Mouse (Mus musculus): ENCODE results near the gene Met.

Gene Met

GRCm38 (mm10) chr6:17463434-17464280, at the start of gene Met:
TSS of gene Met (plus strand) at chr6:17463800.
- in situ Hi-C loops (cut with MboI; ENCODE audit: unreplicated experiment in 2 of 2) = no loop called here

GRCm38 (mm10) chr6:17418226-17418625, 45.4 kb upstream of the Met start:
- in situ Hi-C loops (cut with MboI; ENCODE audit: unreplicated experiment in 2 of 2) = no loop called here

- in situ Hi-C loops (cut with MboI; ENCODE audit: unreplicated experiment in 2 of 2) = no loop called here
Measured at GRCm38 (mm10) chr6:17422432-17422831, 41.2 kb upstream of the Met start.

- in situ Hi-C loops (cut with MboI; ENCODE audit: unreplicated experiment in 2 of 2) = no loop called here
Measured at GRCm38 (mm10) chr6:17429041-17429440, 34.6 kb upstream of the Met start.

GRCm38 (mm10) chr6:17429611-17430010, 34.0 kb upstream of the Met start:
- in situ Hi-C loops (cut with MboI; ENCODE audit: unreplicated experiment in 2 of 2) = no loop called here

GRCm38 (mm10) chr6:17443311-17443710, 20.3 kb upstream of the Met start:
- in situ Hi-C loops (cut with MboI; ENCODE audit: unreplicated experiment in 2 of 2) = no loop called here

GRCm38 (mm10) chr6:17451305-17451704, 12.3 kb upstream of the Met start:
- in situ Hi-C loops (cut with MboI; ENCODE audit: unreplicated experiment in 2 of 2) = no loop called here

GRCm38 (mm10) chr6:17455116-17455515, 8.5 kb upstream of the Met start:
- in situ Hi-C loops (cut with MboI; ENCODE audit: unreplicated experiment in 2 of 2) = no loop called here

GRCm38 (mm10) chr6:17459561-17459960, 4.0 kb upstream of the Met start:
- in situ Hi-C loops (cut with MboI; ENCODE audit: unreplicated experiment in 2 of 2) = no loop called here

- in situ Hi-C loops (cut with MboI; ENCODE audit: unreplicated experiment in 2 of 2) = no loop called here
Measured at GRCm38 (mm10) chr6:17461435-17461834, 2.2 kb upstream of the Met start.

GRCm38 (mm10) chr6:17464281-17465025, 853 bp downstream of the Met start:
- in situ Hi-C loops (cut with MboI; ENCODE audit: unreplicated experiment in 2 of 2) = no loop called here

GRCm38 (mm10) chr6:17466526-17466925, 2.9 kb downstream of the Met start:
- in situ Hi-C loops (cut with MboI; ENCODE audit: unreplicated experiment in 2 of 2) = no loop called here

GRCm38 (mm10) chr6:17468993-17469392, 5.4 kb downstream of the Met start:
- in situ Hi-C loops (cut with MboI; ENCODE audit: unreplicated experiment in 2 of 2) = no loop called here

GRCm38 (mm10) chr6:17473128-17473527, 9.5 kb downstream of the Met start:
- in situ Hi-C loops (cut with MboI; ENCODE audit: unreplicated experiment in 2 of 2) = no loop called here

GRCm38 (mm10) chr6:17477823-17478222, 14.2 kb downstream of the Met start:
- in situ Hi-C loops (cut with MboI; ENCODE audit: unreplicated experiment in 2 of 2) = no loop called here

- in situ Hi-C loops (cut with MboI; ENCODE audit: unreplicated experiment in 2 of 2) = no loop called here
Measured at GRCm38 (mm10) chr6:17478252-17478651, 14.7 kb downstream of the Met start.

GRCm38 (mm10) chr6:17478838-17479570, 15.4 kb downstream of the Met start:
- in situ Hi-C loops (cut with MboI; ENCODE audit: unreplicated experiment in 2 of 2) = no loop called here

- in situ Hi-C loops (cut with MboI; ENCODE audit: unreplicated experiment in 2 of 2) = no loop called here
Measured at GRCm38 (mm10) chr6:17481068-17481467, 17.5 kb downstream of the Met start.

- in situ Hi-C loops (cut with MboI; ENCODE audit: unreplicated experiment in 2 of 2) = no loop called here
Measured at GRCm38 (mm10) chr6:17485244-17485643, 21.6 kb downstream of the Met start.

GRCm38 (mm10) chr6:17485782-17486181, 22.2 kb downstream of the Met start:
- in situ Hi-C loops (cut with MboI; ENCODE audit: unreplicated experiment in 2 of 2) = no loop called here

- in situ Hi-C loops (cut with MboI; ENCODE audit: unreplicated experiment in 2 of 2) = no loop called here
Measured at GRCm38 (mm10) chr6:17488291-17488817, 24.8 kb downstream of the Met start.
